Mouse (Mus musculus): ENCODE measurements around the gene Lbx2. TPM values are rescaled to one million over a fixed set of nuclear protein-coding genes. Genes with fewer than 3 reads are reported as not detected.

Lbx2 gene
- polyA plus RNA-seq, 1 experiment from 2014 or later = 8.3 TPM

GRCm38 (mm10) chr6:83080210-83080609 is 6.0 kb upstream of the Lbx2 start:
- Histone ChIP-seq H3K27me3 (ENCODE audit: control insufficient read depth, insufficient read depth, low read length) (peaks cover 9% of the 10 kb centered on the region), H3K4me3 (ENCODE audit: low read length) (no peak overlapping the region), H3K4me1 (ENCODE audit: control insufficient read depth, insufficient read depth, low read length) (peaks cover 23% of the 10 kb centered on the region), H3K9ac (ENCODE audit: low read depth, low read length) (0 out of 2 replicates have a peak overlapping the region, but pooled peaks have one; percentile 2), H3K36me3 (ENCODE audit: control insufficient read depth, insufficient read depth, low read length) (peaks cover 18% of the 10 kb centered on the region), H3K9me3 (ENCODE audit: control insufficient read depth, low read length) (no peaks in the 10 kb centered on the region), H3K27ac (ENCODE audit: low read depth, low read length) (no peak overlapping the region), H3K4me2 (replicated peaks; ENCODE audit: low read depth, low read length) (no peak overlapping the region)
- WGBS = 92% methylated on average over 5 of the region's 5 CpGs
- ATAC-seq (ENCODE audit: low FRiP score, low TSS enrichment) = no peak

- H3K4me1 ChIP-seq (ENCODE audit: control insufficient read depth, insufficient read depth, low read length) = peaks cover 48% of the 10 kb centered on the region
- H3K27me3 ChIP-seq (ENCODE audit: control insufficient read depth, insufficient read depth, low read length) = peaks cover 23% of the 10 kb centered on the region; the same call in 1 of the 2 replicates
Observed at GRCm38 (mm10) chr6:83083497-83083896, 2.7 kb upstream of the Lbx2 start.

GRCm38 (mm10) chr6:83084477-83084876 is 1.7 kb upstream of the Lbx2 start:
- H3K4me3 ChIP-seq (ENCODE audit: low read length) = no peak overlapping the region
- 6% methylated on average over 6 of the region's 6 CpGs for WGBS
- peak overlapping the region; percentile 44; the same call in 1 of the 2 replicates for H3K27ac ChIP-seq (ENCODE audit: low read depth, low read length)
- ATAC-seq (ENCODE audit: low FRiP score, low TSS enrichment) = peak; percentile 43
- peaks cover 18% of the 10 kb centered on the region for H3K36me3 ChIP-seq (ENCODE audit: control insufficient read depth, insufficient read depth, low read length)
- peaks cover 41% of the 10 kb centered on the region for H3K4me1 ChIP-seq (ENCODE audit: control insufficient read depth, insufficient read depth, low read length)
- no peaks in the 10 kb centered on the region for H3K9me3 ChIP-seq (ENCODE audit: control insufficient read depth, low read length)
- peaks cover 27% of the 10 kb centered on the region; the same call in 1 of the 2 replicates for H3K27me3 ChIP-seq (ENCODE audit: control insufficient read depth, insufficient read depth, low read length)
- H3K9ac ChIP-seq (ENCODE audit: low read depth, low read length) = 0 out of 2 replicates have a peak overlapping the region, but pooled peaks have one; percentile 1
- peak overlapping the region; percentile 21 for H3K4me2 ChIP-seq (replicated peaks; ENCODE audit: low read depth, low read length)

More at GRCm38 (mm10) chr6:83083497-83083896, 2.7 kb upstream of the Lbx2 start:
- Histone ChIP-seq H3K4me2 (replicated peaks; ENCODE audit: low read depth, low read length) (no peak overlapping the region), H3K4me3 (ENCODE audit: low read length) (no peak overlapping the region), H3K9me3 (ENCODE audit: control insufficient read depth, low read length) (no peaks in the 10 kb centered on the region), H3K36me3 (ENCODE audit: control insufficient read depth, insufficient read depth, low read length) (peaks cover 18% of the 10 kb centered on the region), H3K9ac (ENCODE audit: low read depth, low read length) (no peak overlapping the region), H3K27ac (ENCODE audit: low read depth, low read length) (no peak overlapping the region)
- no peak for ATAC-seq (ENCODE audit: low FRiP score, low TSS enrichment)
- 13% methylated on average over 5 of the region's 5 CpGs for WGBS

GRCm38 (mm10) chr6:83087205-83087925 is 1.2 kb downstream of the Lbx2 start:
- 2% methylated on average over 47 of the region's 47 CpGs for WGBS
- peak overlapping the region; percentile 2; the same call in 1 of the 2 replicates for H3K9ac ChIP-seq (ENCODE audit: low read depth, low read length)
- H3K27me3 ChIP-seq (ENCODE audit: control insufficient read depth, insufficient read depth, low read length) = peaks cover 27% of the 10 kb centered on the region; the same call in 1 of the 2 replicates
- H3K4me1 ChIP-seq (ENCODE audit: control insufficient read depth, insufficient read depth, low read length) = peaks cover 37% of the 10 kb centered on the region
- peak overlapping the region; percentile 49 for H3K4me2 ChIP-seq (replicated peaks; ENCODE audit: low read depth, low read length)
- H3K36me3 ChIP-seq (ENCODE audit: control insufficient read depth, insufficient read depth, low read length) = 0 out of 2 replicates have a peak, but pooled peaks cover 2% of the 10 kb centered on the region
- no peak for ATAC-seq (ENCODE audit: low FRiP score, low TSS enrichment)
- H3K4me3 ChIP-seq (ENCODE audit: low read length) = peak overlapping the region; percentile 33
- H3K27ac ChIP-seq (ENCODE audit: low read depth, low read length) = no peak overlapping the region
- H3K9me3 ChIP-seq (ENCODE audit: control insufficient read depth, low read length) = no peaks in the 10 kb centered on the region

GRCm38 (mm10) chr6:83087926-83088260 is 1.7 kb downstream of the Lbx2 start:
- WGBS = 22% methylated on average over 9 of the region's 9 CpGs
- Histone ChIP-seq H3K27ac (ENCODE audit: low read depth, low read length) (no peak overlapping the region), H3K9ac (ENCODE audit: low read depth, low read length) (peak overlapping the region; percentile 2; the same call in 1 of the 2 replicates), H3K4me1 (ENCODE audit: control insufficient read depth, insufficient read depth, low read length) (peaks cover 41% of the 10 kb centered on the region), H3K36me3 (ENCODE audit: control insufficient read depth, insufficient read depth, low read length) (0 out of 2 replicates have a peak, but pooled peaks cover under 1% of the 10 kb centered on the region), H3K4me3 (ENCODE audit: low read length) (peak overlapping the region; percentile 33; the same call in 1 of the 2 replicates), H3K27me3 (ENCODE audit: control insufficient read depth, insufficient read depth, low read length) (peaks cover 27% of the 10 kb centered on the region; the same call in 1 of the 2 replicates), H3K9me3 (ENCODE audit: control insufficient read depth, low read length) (no peaks in the 10 kb centered on the region), H3K4me2 (replicated peaks; ENCODE audit: low read depth, low read length) (peak overlapping the region; percentile 49)
- ATAC-seq (ENCODE audit: low FRiP score, low TSS enrichment) = no peak

- Histone ChIP-seq H3K9me3 (ENCODE audit: control insufficient read depth, low read length) (no peaks in the 10 kb centered on the region; the same call in 1 of the 2 replicates), H3K4me2 (replicated peaks; ENCODE audit: low read depth, low read length) (no peak overlapping the region), H3K27ac (ENCODE audit: low read depth, low read length) (no peak overlapping the region), H3K9ac (ENCODE audit: low read depth, low read length) (no peak overlapping the region), H3K36me3 (ENCODE audit: control insufficient read depth, insufficient read depth, low read length) (no peaks in the 10 kb centered on the region), H3K4me1 (ENCODE audit: control insufficient read depth, insufficient read depth, low read length) (peaks cover 10% of the 10 kb centered on the region; the same call in 1 of the 2 replicates), H3K4me3 (ENCODE audit: low read length) (no peak overlapping the region), H3K27me3 (ENCODE audit: control insufficient read depth, insufficient read depth, low read length) (peaks cover 12% of the 10 kb centered on the region; the same call in 1 of the 2 replicates)
- 35% methylated on average over 6 of the region's 6 CpGs for WGBS
- no peak for ATAC-seq (ENCODE audit: low FRiP score, low TSS enrichment)
Observed at GRCm38 (mm10) chr6:83092416-83093127, 6.4 kb downstream of the Lbx2 start.

- ATAC-seq (ENCODE audit: low FRiP score, low TSS enrichment) = no peak
- H3K9ac ChIP-seq (ENCODE audit: low read depth, low read length) = no peak overlapping the region
- no peak overlapping the region for H3K4me3 ChIP-seq (ENCODE audit: low read length)
- 53% methylated on average over 6 of the region's 6 CpGs for WGBS
- no peak overlapping the region for H3K27ac ChIP-seq (ENCODE audit: low read depth, low read length)
- H3K36me3 ChIP-seq (ENCODE audit: control insufficient read depth, insufficient read depth, low read length) = no peaks in the 10 kb centered on the region
- no peaks in the 10 kb centered on the region for H3K27me3 ChIP-seq (ENCODE audit: control insufficient read depth, insufficient read depth, low read length)
- no peak overlapping the region for H3K4me2 ChIP-seq (replicated peaks; ENCODE audit: low read depth, low read length)
- no peaks in the 10 kb centered on the region; the same call in 1 of the 2 replicates for H3K9me3 ChIP-seq (ENCODE audit: control insufficient read depth, low read length)
- H3K4me1 ChIP-seq (ENCODE audit: control insufficient read depth, insufficient read depth, low read length) = 0 out of 2 replicates have a peak, but pooled peaks cover 5% of the 10 kb centered on the region
Observed at GRCm38 (mm10) chr6:83095968-83096367, 9.8 kb downstream of the Lbx2 start.

- H3K27ac ChIP-seq (ENCODE audit: low read depth, low read length) = no peak overlapping the region; the same call in 1 of the 2 replicates
- 23% methylated on average over 2 of the region's 2 CpGs for WGBS
- no peak overlapping the region for H3K4me3 ChIP-seq (ENCODE audit: low read length)
- H3K27me3 ChIP-seq (ENCODE audit: control insufficient read depth, insufficient read depth, low read length) = no peaks in the 10 kb centered on the region
- peaks cover 11% of the 10 kb centered on the region for H3K4me1 ChIP-seq (ENCODE audit: control insufficient read depth, insufficient read depth, low read length)
- H3K9me3 ChIP-seq (ENCODE audit: control insufficient read depth, low read length) = no peaks in the 10 kb centered on the region; the same call in 1 of the 2 replicates
- ATAC-seq (ENCODE audit: low FRiP score, low TSS enrichment) = no peak
- H3K9ac ChIP-seq (ENCODE audit: low read depth, low read length) = no peak overlapping the region
- no peaks in the 10 kb centered on the region for H3K36me3 ChIP-seq (ENCODE audit: control insufficient read depth, insufficient read depth, low read length)
- no peak overlapping the region for H3K4me2 ChIP-seq (replicated peaks; ENCODE audit: low read depth, low read length)
Observed at GRCm38 (mm10) chr6:83098411-83098810, 12.2 kb downstream of the Lbx2 start.

All from kidney, embryonic 14.5 days (tissue).